Mouse (Mus musculus): ENCODE measurements around the gene Gm8909.
A peak's percentile ranks its signal among the peaks of the same experiment; 100 is the strongest.
"Not testable (repeated sequence)": the region's sequence is repeated elsewhere in the genome, so short reads cannot be mapped to it uniquely, and the experiment has no call there.

Gene Gm8909

DNA sequence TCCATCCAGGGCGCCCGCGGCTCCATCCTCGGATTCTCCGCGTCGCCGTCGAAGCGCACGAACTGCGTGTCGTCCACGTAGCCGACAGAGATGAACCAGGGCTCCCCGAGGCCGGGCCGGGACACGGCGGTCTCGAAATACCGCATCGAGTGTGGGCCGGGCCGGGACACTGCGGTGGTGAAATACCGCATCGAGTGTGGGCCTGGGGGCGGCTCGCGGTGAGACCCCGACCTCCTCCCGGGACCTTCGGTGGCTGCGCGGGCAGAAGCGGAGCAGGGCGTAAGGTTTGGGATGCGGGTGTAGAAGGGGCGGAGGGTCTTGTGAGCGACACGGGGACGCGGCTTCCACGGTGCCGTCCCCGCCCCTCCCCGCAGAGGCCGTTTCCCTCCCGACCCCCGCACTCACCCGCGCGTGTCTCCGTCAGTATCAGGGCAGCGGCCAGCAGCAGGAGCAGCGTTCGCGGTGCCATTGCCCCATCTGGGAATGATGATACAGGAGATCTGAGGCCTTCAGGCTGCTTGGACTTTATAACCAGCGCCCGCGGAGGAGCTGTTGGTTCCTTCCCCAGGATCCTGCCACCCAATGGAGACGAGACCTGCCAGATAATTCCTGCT, at the start of gene Gm8909:
Gene Gm8909, minus strand, starts transcription at position 499 of the 614 bp plus-strand sequence.
- DNase-seq (ENCODE audit: low read depth, low spot score): peak; percentile 37

DNA sequence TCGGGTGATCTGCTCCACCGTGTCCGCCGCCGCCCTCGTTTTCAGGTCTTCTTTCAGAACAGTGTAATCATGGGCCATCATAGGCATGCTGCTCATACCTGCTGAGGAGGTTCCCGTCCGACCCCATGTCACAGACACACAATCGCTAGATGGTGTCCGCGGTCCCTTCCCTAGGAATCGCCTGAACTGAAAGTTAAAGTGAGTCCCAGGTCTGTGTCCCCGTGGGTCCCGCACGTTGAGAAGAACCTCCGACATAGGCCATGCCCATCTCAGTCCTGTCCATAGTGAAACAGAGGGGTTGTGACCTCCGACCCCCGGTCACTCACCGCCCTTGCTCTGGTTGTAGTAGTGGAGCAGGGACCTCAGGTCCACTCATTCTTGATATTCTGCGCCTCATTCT, 47.2 kb upstream of the Gm8909 start:
- DNase-seq (ENCODE audit: low read depth, low spot score): no peak

DNA sequence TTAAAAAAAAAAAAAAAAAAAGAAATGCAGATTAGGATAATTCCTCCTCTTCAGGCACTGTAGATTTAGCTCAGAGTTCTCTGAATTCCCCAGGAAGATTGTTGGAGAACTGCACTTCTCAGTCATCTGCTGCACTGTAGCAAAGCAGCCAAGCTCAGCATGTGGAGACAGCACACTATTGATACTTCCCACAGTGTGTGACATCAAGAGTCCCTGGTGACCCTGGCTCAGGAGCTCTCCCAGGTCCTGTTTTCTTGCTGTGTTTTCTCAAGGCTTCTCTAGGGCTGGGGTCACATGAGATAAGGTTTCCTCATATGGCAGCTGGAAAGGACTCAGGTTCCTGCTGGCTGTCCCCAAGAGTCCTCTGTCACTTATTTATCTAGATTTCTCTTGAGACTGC, 38.5 kb upstream of the Gm8909 start:
- DNase-seq (ENCODE audit: low read depth, low spot score): no peak

DNA sequence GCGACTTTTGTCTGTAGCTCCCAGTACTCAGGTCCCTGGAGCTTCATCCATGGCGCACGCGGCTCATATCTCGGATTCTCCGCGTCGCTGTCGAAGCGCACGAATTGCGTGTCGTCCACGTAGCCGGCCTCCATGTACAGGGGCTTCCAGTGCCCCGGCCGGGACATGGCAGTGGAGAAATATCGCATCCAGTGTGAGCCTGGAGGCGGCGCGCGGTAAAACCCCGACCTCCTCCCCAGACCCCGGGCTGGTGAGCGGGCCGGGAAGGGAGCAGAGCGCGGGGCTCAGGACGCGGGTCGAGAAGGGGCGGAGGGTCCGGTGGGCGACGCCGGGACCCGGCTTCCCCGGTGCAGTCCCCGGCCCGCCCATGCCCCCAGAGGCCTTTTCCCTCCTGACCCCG, 37.5 kb upstream of the Gm8909 start:
- DNase-seq (ENCODE audit: low read depth, low spot score): no peak

DNA sequence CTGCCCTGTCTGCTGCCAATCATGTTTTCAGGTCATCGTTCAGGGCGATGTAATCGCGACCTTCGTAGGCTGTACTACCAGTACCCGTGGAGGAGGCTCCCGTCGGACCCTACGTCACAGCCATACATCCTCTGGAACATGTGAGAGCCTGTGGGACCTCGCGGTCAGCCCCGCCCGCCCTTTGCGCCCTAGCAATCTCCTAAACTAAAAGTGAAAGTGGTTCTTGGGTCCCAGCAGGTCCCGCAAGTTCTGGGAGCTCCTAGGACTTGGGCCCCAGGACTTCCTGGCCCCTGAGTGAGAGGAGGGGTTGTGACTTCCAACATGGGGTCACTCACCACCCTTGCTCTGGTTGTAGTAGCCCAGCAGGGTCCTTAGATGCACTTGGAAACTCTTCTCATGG, 37.1 kb upstream of the Gm8909 start:
- DNase-seq (ENCODE audit: low read depth, low spot score): peak; percentile 88

DNA sequence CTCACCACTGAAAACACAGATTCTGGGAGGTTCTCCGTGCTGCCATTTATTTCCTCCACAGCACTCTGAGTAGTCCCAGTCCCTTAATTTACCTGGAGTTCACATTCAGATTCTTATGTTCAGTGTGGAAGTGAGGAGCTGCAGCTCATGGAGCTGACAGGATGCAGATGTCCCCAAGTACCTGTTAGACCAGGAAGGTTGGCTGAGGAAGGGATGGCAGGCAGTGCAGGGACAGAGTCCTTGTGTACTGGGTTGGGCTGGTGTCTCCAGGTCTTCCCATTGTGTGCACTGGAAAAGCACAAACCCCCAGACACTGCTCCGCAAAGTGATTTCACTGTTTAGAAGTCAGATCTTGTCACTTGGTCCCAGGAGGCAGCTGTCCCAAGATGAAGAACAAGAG, 33.5 kb upstream of the Gm8909 start:
- no peak for DNase-seq (ENCODE audit: low read depth, low spot score)

DNA sequence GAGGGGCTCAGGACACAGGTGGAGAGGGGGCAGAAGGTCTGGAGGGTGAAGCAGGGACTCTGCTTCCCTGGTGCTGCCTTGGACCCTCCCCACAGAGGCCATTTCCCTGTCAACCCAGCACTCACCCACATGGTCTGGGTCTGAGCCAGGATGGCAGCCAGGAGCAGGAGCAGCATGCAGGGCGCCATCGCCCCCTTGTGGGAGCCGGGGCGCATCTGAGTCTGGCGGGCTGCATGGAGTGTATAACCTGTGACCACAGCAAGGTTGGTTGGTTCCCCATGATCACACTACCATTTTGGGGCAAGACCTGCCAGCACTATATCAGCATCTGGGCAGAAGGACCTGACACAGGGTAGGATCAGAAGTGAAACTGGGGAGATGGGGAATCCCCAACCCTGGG, 30.0 kb upstream of the Gm8909 start:
- peak; percentile 40 for DNase-seq (ENCODE audit: low read depth, low spot score)

DNA sequence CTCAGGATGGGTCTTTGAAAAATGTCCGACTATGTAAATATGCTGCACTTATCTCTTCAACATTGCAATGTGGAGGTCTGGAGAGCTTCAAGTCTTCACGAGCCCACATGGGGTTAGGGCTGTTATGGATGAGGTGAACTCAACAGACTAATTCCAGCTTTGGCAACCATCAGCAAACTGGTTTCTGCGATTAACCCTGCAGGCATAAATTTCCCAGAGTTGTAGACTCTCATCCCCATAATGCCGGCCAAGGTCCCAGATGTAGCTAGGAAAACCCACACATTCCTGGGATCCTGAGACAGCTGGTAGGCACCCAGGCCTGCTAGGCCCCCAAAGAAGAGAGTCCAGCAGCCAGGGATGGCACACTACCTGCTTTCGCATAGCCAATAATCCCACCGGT, 26.1 kb upstream of the Gm8909 start:
- no peak for DNase-seq (ENCODE audit: low read depth, low spot score)

DNA sequence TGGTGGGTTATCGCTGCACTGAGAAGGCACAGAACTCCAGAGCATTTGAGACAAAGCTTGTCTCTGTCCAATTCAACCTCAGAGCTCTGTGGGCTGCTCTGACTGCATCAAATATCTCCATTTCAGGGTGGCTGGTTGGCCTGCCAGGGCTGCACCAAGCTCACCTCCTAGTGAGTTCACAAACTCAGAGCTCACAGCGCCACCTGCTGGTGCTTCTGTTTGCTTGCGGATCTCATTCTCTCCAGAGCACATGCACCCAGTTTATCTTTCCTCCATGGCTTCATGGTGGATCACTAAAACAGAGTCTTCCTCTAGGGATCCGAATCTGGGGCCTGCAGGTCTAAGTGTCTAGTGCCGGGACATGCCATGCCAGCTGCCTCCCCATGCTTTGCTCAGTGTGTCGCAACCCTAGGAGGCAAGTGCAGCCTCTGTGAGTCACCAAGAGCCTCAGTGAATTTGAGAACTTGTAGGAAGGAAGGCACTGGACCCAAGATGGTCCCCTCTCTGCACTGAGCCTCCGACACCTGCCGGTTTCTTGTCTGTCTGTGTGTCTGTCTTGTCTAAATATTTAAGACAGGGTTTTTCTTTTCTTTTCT, 25.3 kb upstream of the Gm8909 start:
- DNase-seq (ENCODE audit: low read depth, low spot score): peak; percentile 82

DNA sequence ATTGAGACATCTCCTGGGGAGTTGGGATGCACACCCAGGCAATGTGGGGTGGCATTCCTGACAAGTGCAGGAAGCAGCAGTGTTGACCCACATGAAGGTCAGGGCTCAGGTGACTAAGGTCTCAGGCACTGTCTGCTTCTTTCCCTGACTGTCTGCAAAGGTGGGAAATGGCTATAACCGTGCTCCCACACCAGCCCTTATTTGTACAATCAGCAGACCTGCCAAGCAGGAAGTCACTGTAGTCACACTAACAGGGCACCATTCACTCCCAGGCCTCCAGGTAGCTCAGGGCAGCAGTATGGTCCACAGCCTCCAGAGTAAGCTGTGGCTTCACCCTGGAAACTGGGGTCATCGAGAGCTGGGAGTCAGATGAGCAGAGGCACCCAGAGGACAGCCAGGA, 24.0 kb upstream of the Gm8909 start:
- no peak for DNase-seq (ENCODE audit: low read depth, low spot score)

DNA sequence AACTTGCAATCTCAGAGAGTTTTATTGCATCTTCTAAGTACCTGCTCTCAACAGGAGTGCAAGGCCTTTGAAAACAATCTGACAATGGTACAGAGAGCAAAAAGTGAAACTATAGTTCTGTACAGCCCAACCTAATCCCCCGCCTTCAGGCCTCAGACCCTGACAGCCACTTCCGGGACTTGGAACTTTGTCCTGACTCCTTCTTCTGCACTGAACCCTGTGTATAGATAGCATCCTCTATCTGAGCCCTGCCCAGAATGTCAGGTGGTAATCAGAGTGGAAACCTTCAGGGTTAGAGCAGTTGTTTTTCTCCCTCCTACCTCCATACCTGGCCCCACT, 21.8 kb upstream of the Gm8909 start, which contains the start of gene H2-T3:
Gene H2-T3, minus strand, starts transcription at position 119 of the 339 bp plus-strand sequence.
- DNase-seq (ENCODE audit: low read depth, low spot score): no peak

DNA sequence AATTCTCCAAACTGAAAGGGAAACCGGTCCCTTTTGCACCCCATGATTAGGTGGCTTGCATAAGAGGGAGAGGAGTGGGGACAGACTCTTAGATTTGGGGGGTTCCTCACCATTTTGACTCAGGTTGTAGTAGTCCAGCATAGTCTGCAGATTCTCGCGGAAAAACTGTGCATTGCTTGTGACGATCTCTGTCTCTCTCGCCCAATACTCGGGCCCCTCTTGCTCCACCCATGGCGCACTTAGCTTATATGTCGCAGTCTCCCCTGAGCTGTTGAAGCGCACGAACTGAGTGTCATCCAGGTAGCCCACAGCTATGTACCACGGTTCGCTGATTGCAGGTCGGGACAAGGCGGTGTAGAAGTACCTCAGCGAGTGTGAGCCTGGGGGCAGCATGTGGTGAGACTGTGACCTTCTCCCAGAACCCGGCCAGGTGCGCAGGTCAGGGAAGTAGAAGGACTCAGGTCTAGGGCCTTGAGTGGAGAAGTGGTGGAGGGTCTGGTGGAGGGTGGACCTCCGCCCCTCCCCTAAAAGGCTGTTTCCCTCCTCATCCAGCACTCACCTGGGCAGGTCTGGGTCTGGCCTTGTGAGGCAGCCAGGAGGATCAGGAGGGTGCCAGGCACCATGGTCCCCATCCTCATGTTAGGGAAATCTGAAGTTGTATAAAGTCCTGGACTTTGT, 21.3 kb upstream of the Gm8909 start:
- DNase-seq (ENCODE audit: low read depth, low spot score): no peak

DNA sequence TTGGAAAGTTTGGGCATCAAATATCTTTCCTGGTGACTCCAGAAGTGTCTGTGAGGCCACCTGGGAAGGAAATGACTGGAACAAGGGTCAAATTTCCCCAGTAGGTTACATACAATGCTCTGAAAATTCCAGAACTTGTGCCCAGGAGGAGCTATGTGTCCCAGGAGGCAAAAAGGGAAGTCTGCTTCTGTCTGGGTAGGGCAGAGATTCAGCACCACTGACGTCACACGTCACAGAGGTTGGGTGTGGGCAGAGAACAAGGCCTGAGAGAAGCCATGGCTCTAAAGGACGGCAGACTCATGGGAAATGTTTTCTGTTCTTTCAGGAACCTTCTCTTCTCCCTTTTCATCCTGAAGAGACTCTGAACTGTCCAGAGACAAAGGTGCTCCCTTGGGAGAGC, 19.2 kb upstream of the Gm8909 start:
- DNase-seq (ENCODE audit: low read depth, low spot score): no peak

DNA sequence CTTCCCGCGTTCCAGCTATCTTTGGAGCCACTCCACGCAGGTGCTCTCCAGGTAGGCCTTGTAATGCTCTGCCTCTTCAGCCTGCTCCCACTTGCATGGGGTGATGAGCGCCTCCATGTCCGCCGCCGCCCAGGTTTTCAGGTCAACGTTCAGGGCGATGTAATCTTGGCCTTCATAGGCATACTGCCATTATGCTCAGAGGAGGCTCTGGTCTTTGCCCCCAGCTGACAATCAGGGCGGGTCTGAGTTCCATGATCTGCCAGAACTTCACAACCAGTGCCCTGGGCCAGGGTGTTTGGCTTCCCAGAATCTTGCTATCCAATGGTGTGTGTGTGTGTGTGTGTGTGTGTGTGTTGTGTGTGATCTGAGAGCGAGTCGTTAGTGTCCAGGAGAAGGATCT, 13.9 kb upstream of the Gm8909 start:
- no peak for DNase-seq (ENCODE audit: low read depth, low spot score)

DNA sequence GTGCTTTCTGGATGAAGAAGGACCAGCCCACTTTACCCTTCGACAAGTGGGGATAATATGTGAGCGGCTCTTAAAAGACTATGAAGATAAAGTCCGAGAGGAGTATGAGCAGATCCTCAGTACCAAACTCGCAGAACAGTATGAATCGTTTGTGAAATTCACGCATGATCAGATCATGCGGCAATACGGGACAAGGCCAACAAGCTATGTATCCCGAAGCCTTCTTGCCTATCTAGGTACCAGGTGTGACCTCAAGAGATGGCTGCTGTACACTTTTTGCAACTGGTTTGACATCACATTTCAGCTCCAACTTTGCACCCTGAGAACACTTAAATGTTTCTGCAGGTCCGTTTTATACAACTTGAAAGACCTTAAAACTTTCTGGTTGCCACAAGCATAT, 11.1 kb upstream of the Gm8909 start:
- DNase-seq (ENCODE audit: low read depth, low spot score): not testable (repeated sequence)

DNA sequence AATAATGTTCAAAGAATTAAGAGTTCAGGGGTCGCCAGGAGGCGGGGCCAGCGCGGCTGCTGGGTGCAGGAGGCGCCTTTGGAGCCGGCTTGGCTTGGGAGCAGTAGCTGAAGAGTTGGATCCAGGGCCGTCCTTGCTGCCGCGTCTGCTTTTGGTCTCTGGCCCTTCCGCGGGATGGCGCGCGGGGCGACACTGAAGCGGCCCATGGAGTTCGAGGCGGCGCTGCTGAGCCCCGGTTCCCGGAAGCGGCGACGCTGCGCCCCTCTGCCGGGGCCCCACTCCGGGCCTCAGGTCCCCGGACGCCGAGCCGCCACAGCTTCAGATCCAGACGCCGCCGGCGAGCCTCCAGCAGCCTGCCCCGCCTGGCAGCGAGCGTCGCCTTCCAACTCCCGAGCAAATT, 10.6 kb upstream of the Gm8909 start:
- DNase-seq (ENCODE audit: low read depth, low spot score): peak; percentile 67

DNA sequence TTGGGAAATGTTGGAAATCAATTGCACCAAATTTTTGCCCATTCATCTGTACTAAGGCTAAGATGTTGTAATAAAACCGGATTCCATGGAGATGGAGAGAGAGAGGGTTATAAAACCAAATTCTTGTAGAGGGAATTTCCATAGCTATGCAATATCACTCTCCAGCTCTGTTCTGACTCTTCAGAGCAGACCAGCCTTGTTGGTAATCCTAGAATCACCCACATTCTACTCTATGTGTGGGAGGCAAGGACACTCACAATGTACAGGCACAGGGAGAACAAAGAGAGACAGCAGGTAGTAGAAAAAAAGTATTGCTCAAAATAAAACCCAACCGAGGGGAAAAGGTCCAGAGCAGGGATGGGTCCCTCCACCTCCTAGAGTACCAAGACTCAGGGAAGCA, 7.8 kb upstream of the Gm8909 start:
- DNase-seq (ENCODE audit: low read depth, low spot score): not testable (repeated sequence)

DNA sequence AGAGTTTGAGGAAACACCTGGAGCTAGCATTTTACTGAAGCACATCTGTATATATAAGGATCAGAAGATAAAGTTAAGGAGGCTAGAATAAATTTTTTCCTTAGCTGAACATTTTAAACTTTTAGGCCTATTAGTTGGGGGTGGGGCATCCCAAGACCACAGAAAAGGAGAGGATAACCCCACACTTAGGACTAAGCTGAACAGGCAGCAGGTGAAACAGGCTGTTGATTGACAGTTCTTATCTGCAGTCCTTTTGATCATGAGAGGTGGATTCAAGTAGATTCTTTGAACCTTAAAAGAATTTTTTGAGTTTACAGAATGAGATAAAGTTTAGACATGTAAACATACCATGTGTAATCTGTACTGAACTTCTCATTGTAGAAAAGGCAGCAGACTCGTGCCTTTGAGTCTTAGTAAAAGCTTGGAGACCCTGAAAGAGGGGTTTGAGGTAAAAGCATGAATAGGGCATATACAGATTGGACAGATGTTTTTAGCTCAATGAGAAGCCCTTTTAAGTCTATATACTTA, 2.0 kb upstream of the Gm8909 start:
- DNase-seq (ENCODE audit: low read depth, low spot score): no peak

DNA sequence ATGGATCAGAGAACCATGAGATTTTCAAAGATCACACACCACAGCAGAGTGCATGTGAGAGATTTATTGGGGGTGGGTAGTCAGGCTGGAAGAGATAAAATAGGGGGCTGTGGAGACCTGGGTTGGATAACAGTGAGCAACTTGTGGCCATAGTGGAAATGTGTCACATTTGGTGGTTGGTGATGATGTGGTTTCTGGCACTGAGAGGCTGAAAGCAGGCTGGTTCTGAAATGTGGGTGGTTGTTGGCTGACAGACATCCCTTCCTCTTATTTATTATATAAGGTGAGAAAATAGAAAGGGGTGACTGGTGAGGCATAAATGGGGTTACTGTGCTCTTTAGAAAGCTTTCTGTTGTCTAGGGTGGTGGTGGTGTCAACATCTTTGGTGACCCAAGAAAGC, 1.4 kb upstream of the Gm8909 start:
- no peak for DNase-seq (ENCODE audit: low read depth, low spot score)

DNA sequence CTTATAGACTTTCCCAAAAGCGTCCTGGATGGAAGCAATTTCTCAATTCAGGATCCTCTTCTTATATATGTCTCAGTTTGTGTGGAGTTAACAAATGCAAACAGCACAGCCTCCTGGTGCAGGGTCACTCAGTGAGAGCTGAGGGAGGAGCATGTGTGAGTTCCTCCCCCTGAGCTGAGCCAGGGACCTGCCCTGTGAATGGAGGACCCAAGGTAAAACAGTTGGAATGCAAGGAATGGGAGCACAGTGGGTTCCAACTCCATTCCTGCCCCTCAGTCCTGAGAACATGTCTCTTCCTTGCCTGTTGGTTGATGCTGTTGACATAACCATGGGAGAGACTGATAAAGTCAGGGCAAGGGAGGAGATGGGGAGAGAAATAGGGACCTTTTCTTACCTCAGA, 757 bp upstream of the Gm8909 start:
- DNase-seq (ENCODE audit: low read depth, low spot score): not testable (repeated sequence)

DNA sequence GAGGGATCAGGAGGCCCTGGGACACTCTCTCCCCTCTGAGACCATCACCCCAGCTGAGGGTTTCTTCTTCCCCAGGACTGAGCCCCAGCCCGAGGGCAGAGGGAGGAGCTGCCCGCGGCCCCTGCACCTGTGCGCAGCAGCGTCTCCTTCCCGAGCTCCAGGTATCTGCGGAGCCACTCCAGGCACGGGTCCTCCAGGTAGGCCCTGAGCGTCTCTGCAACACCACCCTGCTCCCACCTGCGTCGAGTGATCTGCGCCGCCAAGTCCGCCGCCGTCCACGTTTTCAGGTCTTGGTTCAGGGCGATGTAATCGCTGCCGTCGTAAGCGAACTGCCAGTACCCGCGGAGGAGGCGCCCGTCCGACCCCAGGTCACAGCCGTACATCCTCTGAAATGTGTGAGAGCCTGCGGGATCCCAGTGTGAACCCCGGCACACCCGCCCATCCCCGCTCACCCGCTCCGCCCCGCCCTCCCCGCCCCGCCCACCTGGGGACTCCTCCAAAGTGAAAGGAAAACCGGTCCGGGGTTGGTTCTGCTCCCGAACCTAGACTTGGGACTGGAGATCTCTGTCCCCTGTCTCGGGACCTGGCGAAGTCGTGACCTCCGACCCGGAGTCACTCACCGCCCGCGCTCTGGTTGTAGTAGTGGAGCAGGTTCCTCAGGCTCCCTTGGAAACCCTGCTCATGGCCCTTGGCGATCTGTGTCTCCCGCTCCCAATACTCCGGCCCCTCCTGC, 865 bp downstream of the Gm8909 start:
- DNase-seq (ENCODE audit: low read depth, low spot score): peak; percentile 80

DNA sequence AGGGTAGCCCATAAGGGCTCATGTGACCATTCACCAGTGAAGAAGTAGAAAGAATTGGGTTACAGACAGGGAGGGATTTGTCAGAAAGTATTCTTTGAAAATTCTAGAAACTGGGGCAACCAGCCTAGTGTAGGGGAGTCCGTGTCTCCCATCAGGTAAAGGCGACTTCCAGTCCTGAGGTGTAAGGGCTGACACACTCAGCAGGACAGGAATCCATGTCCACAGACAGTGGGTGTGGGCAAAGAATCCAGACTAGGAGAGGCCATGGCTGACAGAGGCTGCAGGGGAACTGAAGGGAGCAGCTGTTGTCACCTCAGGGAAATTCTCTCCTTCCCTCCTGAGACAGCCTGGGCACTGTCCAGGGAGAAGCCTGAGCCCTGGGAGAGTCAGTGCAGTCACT, 1.4 kb downstream of the Gm8909 start:
- DNase-seq (ENCODE audit: low read depth, low spot score): not testable (repeated sequence)
